Mouse (Mus musculus) ES-Bruce4 (cell line): ENCODE measurements around the gene Yars.

Source experiments
- CTCF ChIP-seq: IDR thresholded peaks from one replicate; pipeline ENCODE4 v1.8.1; 2011; ENCODE audit warnings: low read depth, low read length
- EP300 ChIP-seq: IDR thresholded peaks from 2 replicates; pipeline ENCODE4 v1.6.1; 2011; ENCODE audit warnings: low read depth, low read length; ENCODE audit not compliant: insufficient read depth
- POLR2A ChIP-seq: IDR thresholded peaks from one replicate; pipeline ENCODE4 v1.8.1; 2011; ENCODE audit warnings: low read length; ENCODE audit not compliant: insufficient read depth

GRCm38 (mm10) chr4:129238579-129239016 lies 49.0 kb downstream of the Yars start:
- TF ChIP-seq CTCF (no peak), EP300 (0 out of 2 replicates have a peak, but pooled peaks have one; percentile 21), POLR2A (no peak)
